Mouse (Mus musculus): ENCODE data around the gene Nxnl2. TPM values are rescaled to one million over a fixed set of nuclear protein-coding genes. Genes with fewer than 3 reads are reported as not detected.
"Not testable (repeated sequence)": the region's sequence is repeated elsewhere in the genome, so short reads cannot be mapped to it uniquely, and the experiment has no call there.

Nxnl2 gene
- polyA plus RNA-seq, 1 experiment from 2014 or later, result 0.50 TPM

- Histone ChIP-seq H3K4me2 (no peak overlapping the region), H3K4me3 (no peak overlapping the region), H3K9me3 (no peaks in the 10 kb centered on the region), H3K27ac (replicated peaks) (no peak overlapping the region), H3K36me3 (no peaks in the 10 kb centered on the region), H3K27me3 (no peaks in the 10 kb centered on the region), H3K9ac (no peak overlapping the region), H3K4me1 (replicated peaks) (no peaks in the 10 kb centered on the region)
- ATAC-seq (ENCODE audit: low read depth), result no peak
- 63% methylated on average over 3 of the region's 3 CpGs for WGBS
Measured at GRCm38 (mm10) chr13:51190336-51190735, 19.5 kb downstream of the Nxnl2 start.

- Histone ChIP-seq H3K4me3 (no peak overlapping the region), H3K9ac (no peak overlapping the region), H3K27me3 (no peaks in the 10 kb centered on the region), H3K4me1 (replicated peaks) (no peaks in the 10 kb centered on the region), H3K4me2 (no peak overlapping the region), H3K9me3 (no peaks in the 10 kb centered on the region), H3K36me3 (no peaks in the 10 kb centered on the region), H3K27ac (replicated peaks) (no peak overlapping the region)
- 86% methylated on average over 6 of the region's 6 CpGs for WGBS
- ATAC-seq (ENCODE audit: low read depth), result no peak
Measured at GRCm38 (mm10) chr13:51191416-51192140, 20.8 kb downstream of the Nxnl2 start.

- Histone ChIP-seq H3K27me3 (no peaks in the 10 kb centered on the region), H3K9me3 (no peaks in the 10 kb centered on the region), H3K4me2 (no peak overlapping the region), H3K27ac (replicated peaks) (no peak overlapping the region), H3K9ac (no peak overlapping the region), H3K4me3 (no peak overlapping the region), H3K4me1 (replicated peaks) (no peaks in the 10 kb centered on the region), H3K36me3 (no peaks in the 10 kb centered on the region)
- ATAC-seq (ENCODE audit: low read depth), result no peak
- 92% methylated on average over 15 of the region's 15 CpGs for WGBS
Measured at GRCm38 (mm10) chr13:51193893-51194292, 23.1 kb downstream of the Nxnl2 start.

- no peaks in the 10 kb centered on the region for H3K4me1 ChIP-seq (replicated peaks)
- H3K4me3 ChIP-seq, result no peak overlapping the region
- H3K27me3 ChIP-seq, result no peaks in the 10 kb centered on the region
- H3K9ac ChIP-seq, result no peak overlapping the region
- H3K27ac ChIP-seq (replicated peaks), result no peak overlapping the region
- WGBS, result 76% methylated on average over 3 of the region's 3 CpGs
- H3K4me2 ChIP-seq, result no peak overlapping the region
- H3K9me3 ChIP-seq, result no peaks in the 10 kb centered on the region
- H3K36me3 ChIP-seq, result no peaks in the 10 kb centered on the region
- ATAC-seq (ENCODE audit: low read depth), result no peak
Measured at GRCm38 (mm10) chr13:51197699-51198098, 26.9 kb downstream of the Nxnl2 start.

GRCm38 (mm10) chr13:51198186-51198585 lies 27.4 kb downstream of the Nxnl2 start:
- Histone ChIP-seq H3K9ac (no peak overlapping the region), H3K4me3 (no peak overlapping the region), H3K27ac (replicated peaks) (no peak overlapping the region), H3K27me3 (no peaks in the 10 kb centered on the region), H3K36me3 (no peaks in the 10 kb centered on the region), H3K9me3 (no peaks in the 10 kb centered on the region), H3K4me2 (no peak overlapping the region), H3K4me1 (replicated peaks) (no peaks in the 10 kb centered on the region)
- WGBS, result 46% methylated on average over 5 of the region's 5 CpGs
- no peak for ATAC-seq (ENCODE audit: low read depth)

- 49% methylated on average over 31 of the region's 36 CpGs for whole genome bisulfite sequencing
Measured at GRCm38 (mm10) chr13:51201985-51202843, 31.4 kb downstream of the Nxnl2 start.

GRCm38 (mm10) chr13:51202844-51203173 lies 32.0 kb downstream of the Nxnl2 start:
- H3K9me3 ChIP-seq; H3K36me3 ChIP-seq; H3K27me3 ChIP-seq; H3K27ac ChIP-seq (replicated peaks); H3K4me1 ChIP-seq (replicated peaks): not testable (repeated sequence)
- Histone ChIP-seq H3K9ac (peak overlapping the region; percentile 43; the same call in 1 of the 2 replicates), H3K4me2 (peak overlapping the region; percentile 57), H3K4me3 (peak overlapping the region; percentile 33)
- WGBS, result 5% methylated on average over 28 of the region's 28 CpGs
- ATAC-seq (ENCODE audit: low read depth), result peak; percentile 37; the same call in 1 of the 2 replicates

More at GRCm38 (mm10) chr13:51201985-51202843, 31.4 kb downstream of the Nxnl2 start:
- H3K9ac ChIP-seq; H3K9me3 ChIP-seq; H3K36me3 ChIP-seq; H3K27me3 ChIP-seq; H3K4me1 ChIP-seq (replicated peaks); H3K27ac ChIP-seq (replicated peaks): not testable (repeated sequence)
- peak; percentile 59 for ATAC-seq (ENCODE audit: low read depth)
- H3K4me3 ChIP-seq, result peak overlapping the region; percentile 33
- H3K4me2 ChIP-seq, result peak overlapping the region; percentile 57

GRCm38 (mm10) chr13:51203467-51203866 lies 32.6 kb downstream of the Nxnl2 start:
- Histone ChIP-seq H3K27ac (replicated peaks) (no peak overlapping the region), H3K9ac (no peak overlapping the region), H3K9me3 (no peaks in the 10 kb centered on the region), H3K4me2 (no peak overlapping the region), H3K36me3 (no peaks in the 10 kb centered on the region), H3K27me3 (no peaks in the 10 kb centered on the region), H3K4me3 (no peak overlapping the region), H3K4me1 (replicated peaks) (0 out of 2 replicates have a peak, but pooled peaks cover under 1% of the 10 kb centered on the region)
- 78% methylated on average over 8 of the region's 8 CpGs for WGBS
- ATAC-seq (ENCODE audit: low read depth), result no peak

GRCm38 (mm10) chr13:51204081-51204480 lies 33.3 kb downstream of the Nxnl2 start:
- not testable (repeated sequence) for H3K4me1 ChIP-seq (replicated peaks)
- WGBS, result 82% methylated on average over 11 of the region's 11 CpGs

GRCm38 (mm10) chr13:51207965-51208364 lies 37.1 kb downstream of the Nxnl2 start:
- Histone ChIP-seq H3K9me3 (no peaks in the 10 kb centered on the region), H3K27me3 (no peaks in the 10 kb centered on the region), H3K4me2 (no peak overlapping the region), H3K27ac (replicated peaks) (no peak overlapping the region), H3K9ac (no peak overlapping the region), H3K36me3 (no peaks in the 10 kb centered on the region), H3K4me3 (no peak overlapping the region), H3K4me1 (replicated peaks) (0 out of 2 replicates have a peak, but pooled peaks cover 6% of the 10 kb centered on the region)
- peak; percentile 77 for ATAC-seq (ENCODE audit: low read depth)
- WGBS, result 76% methylated on average over 12 of the region's 12 CpGs

More at GRCm38 (mm10) chr13:51204081-51204480, 33.3 kb downstream of the Nxnl2 start:
- H3K27me3 ChIP-seq; H3K4me2 ChIP-seq; H3K36me3 ChIP-seq; H3K27ac ChIP-seq (replicated peaks); ATAC-seq (ENCODE audit: low read depth); H3K9ac ChIP-seq; H3K4me3 ChIP-seq; H3K9me3 ChIP-seq: not testable (repeated sequence)

- peak; percentile 86; the same call in 1 of the 2 replicates for ATAC-seq (ENCODE audit: low read depth)
- Histone ChIP-seq H3K4me3 (no peak overlapping the region), H3K27ac (replicated peaks) (no peak overlapping the region), H3K4me1 (replicated peaks) (0 out of 2 replicates have a peak, but pooled peaks cover 6% of the 10 kb centered on the region), H3K9ac (no peak overlapping the region), H3K4me2 (no peak overlapping the region), H3K36me3 (no peaks in the 10 kb centered on the region), H3K27me3 (no peaks in the 10 kb centered on the region), H3K9me3 (no peaks in the 10 kb centered on the region)
- 64% methylated on average over 18 of the region's 18 CpGs for WGBS
Measured at GRCm38 (mm10) chr13:51208378-51209100, 37.7 kb downstream of the Nxnl2 start.

GRCm38 (mm10) chr13:51210639-51211038 lies 39.8 kb downstream of the Nxnl2 start:
- Histone ChIP-seq H3K4me1 (replicated peaks) (0 out of 2 replicates have a peak, but pooled peaks cover 6% of the 10 kb centered on the region), H3K27me3 (no peaks in the 10 kb centered on the region), H3K9me3 (no peaks in the 10 kb centered on the region), H3K4me2 (no peak overlapping the region), H3K4me3 (no peak overlapping the region), H3K27ac (replicated peaks) (no peak overlapping the region), H3K9ac (no peak overlapping the region), H3K36me3 (no peaks in the 10 kb centered on the region)
- WGBS, result 67% methylated on average over 5 of the region's 5 CpGs
- no peak for ATAC-seq (ENCODE audit: low read depth)

Data from neural tube, embryonic 13.5 days (tissue).